Mouse (Mus musculus) olfactory bulb, adult 2 months (tissue): Measurements from ENCODE around the gene Sema4d. TPM values are rescaled to one million over a fixed set of nuclear protein-coding genes. Genes with fewer than 3 reads are reported as not detected.
A peak's percentile ranks its signal among the peaks of the same experiment; 100 is the strongest.

ENCODE experiments used
- H3K27ac ChIP-seq: fragments of 200-500 bp; 2 replicates; pipeline ENCODE4 v1.5.1; 2012; ENCODE audit warnings: low read depth, low read length; ENCODE audit not compliant: insufficient read depth
- H3K4me1 ChIP-seq: fragments of 200-500 bp; 2 replicates; pipeline ENCODE4 v1.6.1; 2012; ENCODE audit warnings: low read length; ENCODE audit not compliant: control insufficient read depth, insufficient read depth
- H3K4me3 ChIP-seq: fragments of 200-500 bp; 2 replicates; pipeline ENCODE4 v1.5.1; 2012; ENCODE audit warnings: mild to moderate bottlenecking, low read depth, low read length, moderate library complexity; ENCODE audit not compliant: insufficient read depth
- CTCF ChIP-seq: fragments of 200-500 bp; IDR thresholded peaks from 2 replicates; pipeline ENCODE4 v1.5.1; 2012; ENCODE audit warnings: low read depth, mild to moderate bottlenecking, low read length, moderate library complexity; ENCODE audit not compliant: insufficient read depth
- POLR2A ChIP-seq: fragments of 200-500 bp; IDR thresholded peaks from 2 replicates; pipeline ENCODE4 v1.6.1; 2012; ENCODE audit warnings: mild to moderate bottlenecking, low read depth, low read length, moderate library complexity; ENCODE audit not compliant: insufficient read depth
- WGBS: fragments of 180-500 bp; shearing (Covaris S2); methylation state at CpG from one replicate; pipeline ENCODE4 v1.1.7; 2018; 5-methylcytosine and 5-hydroxymethylcytosine counted together
- polyA plus RNA-seq: library from polyadenylated mRNA; stranded (reverse); fragments of >200 nt; gene quantifications from 2 replicates; pipeline ENCODE4 v1.2.4, GENCODE M21; 2012; ENCODE audit warnings: low replicate concordance; ENCODE audit not compliant: missing spikeins, insufficient read depth, insufficient read length

The Sema4d gene
- polyA plus RNA-seq, 1 experiment: not detected

GRCm38 (mm10) chr13:51645872-51646271 is 147.7 kb downstream of the Sema4d start:
- Histone ChIP-seq H3K4me3 (peak overlapping the region; percentile 65; the same call in 1 of the 2 replicates), H3K27ac (no peak overlapping the region), H3K4me1 (peaks cover 7% of the 10 kb centered on the region)
- WGBS: 1% methylated on average over 7 of the region's 7 CpGs
- TF ChIP-seq CTCF: no peak
- no peak for TF ChIP-seq POLR2A

GRCm38 (mm10) chr13:51644829-51645789 is 148.4 kb downstream of the Sema4d start, which contains the start of gene Cks2:
Gene Cks2 (plus strand): TSS chr13:51645232.
- TF ChIP-seq CTCF: no peak
- TF ChIP-seq POLR2A: peak; percentile 62
- Histone ChIP-seq H3K27ac (peak within 1 kb of the TSS; percentile 13; the same call in 1 of the 2 replicates), H3K4me3 (peak within 1 kb of the TSS; percentile 65), H3K4me1 (peaks cover 7% of the 10 kb centered on the region)
- WGBS: under 1% methylated on average over 83 of the region's 83 CpGs

GRCm38 (mm10) chr13:51643924-51644828 is 149.4 kb downstream of the Sema4d start:
- peak overlapping the region; percentile 65 for H3K4me3 ChIP-seq
- WGBS: 42% methylated on average over 20 of the region's 20 CpGs
- no peak for TF ChIP-seq CTCF
- TF ChIP-seq POLR2A: no peak
- peak overlapping the region; percentile 13; the same call in 1 of the 2 replicates for H3K27ac ChIP-seq
- peaks cover 7% of the 10 kb centered on the region for H3K4me1 ChIP-seq

GRCm38 (mm10) chr13:51642171-51642778 is 151.3 kb downstream of the Sema4d start:
- H3K27ac ChIP-seq: no peak overlapping the region
- no peak overlapping the region for H3K4me3 ChIP-seq
- 40% methylated on average over 11 of the region's 11 CpGs for WGBS
- H3K4me1 ChIP-seq: peaks cover 7% of the 10 kb centered on the region
- TF ChIP-seq POLR2A (no peak), CTCF (no peak)

- 75% methylated on average over 3 of the region's 3 CpGs for WGBS
- Histone ChIP-seq H3K4me3 (no peak overlapping the region), H3K4me1 (peaks cover 7% of the 10 kb centered on the region), H3K27ac (no peak overlapping the region)
- TF ChIP-seq CTCF (no peak), POLR2A (no peak)
These were observed 152.1 kb downstream of the Sema4d start for GRCm38 (mm10) chr13:51641424-51641823.

GRCm38 (mm10) chr13:51638958-51639357 is 154.6 kb downstream of the Sema4d start:
- TF ChIP-seq POLR2A (no peak), CTCF (no peak)
- H3K4me3 ChIP-seq: no peak overlapping the region
- 94% methylated on average over 4 of the region's 4 CpGs for WGBS
- H3K4me1 ChIP-seq: no peaks in the 10 kb centered on the region
- H3K27ac ChIP-seq: no peak overlapping the region

Other genes with a start within 250 kb of the Sema4d start
- gene Shc3, start 224.3 kb downstream of the Sema4d start, polyA plus RNA-seq: not detected in 2 replicates
- gene Cks2, start 148.5 kb downstream of the Sema4d start, polyA plus RNA-seq: not detected in 2 replicates
- not detected in 2 replicates for gene Secisbp2, start 142.1 kb downstream of the Sema4d start, polyA plus RNA-seq
- not detected in 2 replicates for gene Gadd45g, start 52.9 kb upstream of the Sema4d start, polyA plus RNA-seq